Mouse (Mus musculus) embryonic facial prominence, embryonic 11.5 days (tissue): ENCODE data around the gene Arhgap45. TPM values are rescaled to one million over a fixed set of nuclear protein-coding genes. Genes with fewer than 3 reads are reported as not detected.
"Not testable (repeated sequence)": the region's sequence is repeated elsewhere in the genome, so short reads cannot be mapped to it uniquely, and the experiment has no call there.

Source experiments
- ATAC-seq: fragments of 200-750 bp; cut with Nextera tagmentation; replicated peaks from 2 replicates; pipeline ENCODE4 v1.8.0; 2017; ENCODE audit warnings: low read depth; ENCODE audit not compliant: insufficient number of reproducible peaks, low FRiP score, low TSS enrichment
- DNase-seq: peaks from one replicate; pipeline ENCODE4 v3.0.0-alpha.2; 2015; ENCODE audit warnings: low spot score
- H3K27ac ChIP-seq: fragments of 300-500 bp; sonication (generic); replicated peaks from 2 replicates; pipeline ENCODE4 v1.5.1; 2014; ENCODE audit warnings: mild to moderate bottlenecking, low read depth, low read length, control low read depth
- H3K27me3 ChIP-seq: fragments of 300-500 bp; sonication (generic); 2 replicates; pipeline ENCODE4 v1.6.1; 2014; ENCODE audit warnings: mild to moderate bottlenecking, low read length, moderate library complexity, mixed read lengths; ENCODE audit not compliant: control insufficient read depth, insufficient read depth
- H3K36me3 ChIP-seq: fragments of 300-500 bp; sonication (generic); replicated peaks from 2 replicates; pipeline ENCODE4 v1.6.1; 2014; ENCODE audit warnings: low read depth, mild to moderate bottlenecking, low read length, moderate library complexity, mixed read lengths; ENCODE audit not compliant: control insufficient read depth, insufficient read depth
- H3K4me1 ChIP-seq: fragments of 300-500 bp; sonication (generic); 2 replicates; pipeline ENCODE4 v1.6.1; 2014; ENCODE audit warnings: low read length, mixed read lengths; ENCODE audit not compliant: control insufficient read depth, insufficient read depth
- H3K4me2 ChIP-seq: fragments of 300-500 bp; sonication (generic); 2 replicates; pipeline ENCODE4 v1.6.1; 2014; ENCODE audit warnings: low read depth, mild to moderate bottlenecking, control low read depth, low read length, moderate library complexity
- H3K4me3 ChIP-seq: fragments of 300-500 bp; sonication (generic); 2 replicates; pipeline ENCODE4 v1.5.1; 2014; ENCODE audit warnings: low read depth, low read length, control low read depth
- H3K9ac ChIP-seq: fragments of 300-500 bp; sonication (generic); replicated peaks from 2 replicates; pipeline ENCODE4 v1.6.1; 2014; ENCODE audit warnings: mild to moderate bottlenecking, control low read depth, low read length
- H3K9me3 ChIP-seq: fragments of 300-500 bp; sonication (generic); replicated peaks from 2 replicates; pipeline ENCODE4 v1.6.1; 2016; ENCODE audit warnings: mild to moderate bottlenecking, low read length, inconsistent platforms, mixed read lengths; ENCODE audit not compliant: control insufficient read depth
- WGBS: fragments of 180-500 bp; shearing (Covaris S2); extraction: QIAGEN DNeasy Blood & Tissue Kit; methylation state at CpG from one replicate; pipeline ENCODE4 v1.1.7; 2014; 5-methylcytosine and 5-hydroxymethylcytosine counted together
- polyA plus RNA-seq: library from polyadenylated mRNA; unstranded; fragments of >200 nt; fragmentation: Nextera tagmentation; extraction: Ambion mirVana; gene quantifications from 2 replicates; pipeline ENCODE4 v1.2.1, GENCODE M21; 2014

Arhgap45 gene
- polyA plus RNA-seq, 1 experiment from 2014 or later = 5.2 TPM

- H3K27ac ChIP-seq, H3K36me3 ChIP-seq, H3K9ac ChIP-seq, H3K27me3 ChIP-seq, DNase-seq, H3K4me3 ChIP-seq, H3K4me2 ChIP-seq, H3K4me1 ChIP-seq, ATAC-seq, H3K9me3 ChIP-seq: not testable (repeated sequence)
- 87% methylated on average over 2 of the region's 4 CpGs for WGBS
Observed at GRCm38 (mm10) chr10:80045364-80045763, 28.9 kb downstream of the Arhgap45 start.

- no peak for DNase-seq
- no peak overlapping the region for H3K4me2 ChIP-seq
- no peaks in the 10 kb centered on the region for H3K4me1 ChIP-seq
- H3K27me3 ChIP-seq = no peaks in the 10 kb centered on the region
- H3K27ac ChIP-seq = no peak overlapping the region
- no peaks in the 10 kb centered on the region for H3K9me3 ChIP-seq
- 82% methylated on average over 5 of the region's 5 CpGs for WGBS
- H3K9ac ChIP-seq = no peak overlapping the region
- ATAC-seq = no peak
- H3K4me3 ChIP-seq = no peak overlapping the region
- no peaks in the 10 kb centered on the region for H3K36me3 ChIP-seq
Observed at GRCm38 (mm10) chr10:80045766-80046165, 29.3 kb downstream of the Arhgap45 start.

- no peak within 1 kb of the TSS for H3K4me2 ChIP-seq
- DNase-seq (no peak), ATAC-seq (no peak)
- 0 out of 2 replicates have a peak, but pooled peaks cover 3% of the 10 kb centered on the region for H3K4me1 ChIP-seq
- WGBS = 48% methylated on average over 9 of the region's 9 CpGs
- H3K27me3 ChIP-seq = no peaks in the 10 kb centered on the region
- H3K36me3 ChIP-seq = no peaks in the 10 kb centered on the region
- no peak within 1 kb of the TSS for H3K9ac ChIP-seq
- H3K4me3 ChIP-seq = no peak within 1 kb of the TSS
- no peaks in the 10 kb centered on the region for H3K9me3 ChIP-seq
- H3K27ac ChIP-seq = 0 out of 2 replicates have a peak within 1 kb of the TSS, but pooled peaks have one; percentile 9
Observed at GRCm38 (mm10) chr10:80047041-80047565, 30.6 kb downstream of the Arhgap45 start, which contains the start of gene Gpx4. Gene Gpx4 (plus strand): TSS chr10:80047166.

- no peak overlapping the region for H3K9ac ChIP-seq
- no peak for ATAC-seq
- DNase-seq = no peak
Observed at GRCm38 (mm10) chr10:80048396-80048795, 31.9 kb downstream of the Arhgap45 start.

GRCm38 (mm10) chr10:80048834-80049233, 32.4 kb downstream of the Arhgap45 start:
- H3K4me2 ChIP-seq = no peak overlapping the region
- no peaks in the 10 kb centered on the region for H3K9me3 ChIP-seq
- H3K27ac ChIP-seq = no peak overlapping the region
- no peak for DNase-seq
- no peak overlapping the region for H3K4me3 ChIP-seq
- H3K36me3 ChIP-seq = no peaks in the 10 kb centered on the region
- 64% methylated on average over 3 of the region's 3 CpGs for WGBS
- 0 out of 2 replicates have a peak, but pooled peaks cover 3% of the 10 kb centered on the region for H3K4me1 ChIP-seq
- no peak for ATAC-seq
- H3K27me3 ChIP-seq = no peaks in the 10 kb centered on the region
- no peak overlapping the region for H3K9ac ChIP-seq

More at GRCm38 (mm10) chr10:80048396-80048795, 31.9 kb downstream of the Arhgap45 start:
- no peaks in the 10 kb centered on the region for H3K27me3 ChIP-seq
- no peak overlapping the region for H3K4me3 ChIP-seq
- no peaks in the 10 kb centered on the region for H3K36me3 ChIP-seq
- 10% methylated on average over 5 of the region's 5 CpGs for WGBS
- H3K27ac ChIP-seq = 0 out of 2 replicates have a peak overlapping the region, but pooled peaks have one; percentile 9
- H3K4me1 ChIP-seq = 0 out of 2 replicates have a peak, but pooled peaks cover 3% of the 10 kb centered on the region
- H3K4me2 ChIP-seq = no peak overlapping the region
- no peaks in the 10 kb centered on the region for H3K9me3 ChIP-seq

GRCm38 (mm10) chr10:80050244-80050643, 33.8 kb downstream of the Arhgap45 start:
- no peak overlapping the region; the same call in 1 of the 2 replicates for H3K9ac ChIP-seq
- H3K4me2 ChIP-seq = no peak overlapping the region
- no peak for ATAC-seq
- no peaks in the 10 kb centered on the region for H3K27me3 ChIP-seq
- no peak overlapping the region for H3K4me3 ChIP-seq
- no peak overlapping the region for H3K27ac ChIP-seq
- DNase-seq = no peak
- peaks cover 3% of the 10 kb centered on the region; the same call in 1 of the 2 replicates for H3K4me1 ChIP-seq
- no peaks in the 10 kb centered on the region for H3K9me3 ChIP-seq
- 22% methylated on average over 6 of the region's 6 CpGs for WGBS
- H3K36me3 ChIP-seq = no peaks in the 10 kb centered on the region

- H3K4me1 ChIP-seq = peaks cover 3% of the 10 kb centered on the region; the same call in 1 of the 2 replicates
- WGBS = 19% methylated on average over 15 of the region's 15 CpGs
Observed at GRCm38 (mm10) chr10:80050885-80051617, 34.6 kb downstream of the Arhgap45 start.

More at GRCm38 (mm10) chr10:80050885-80051617, 34.6 kb downstream of the Arhgap45 start:
- Histone ChIP-seq H3K9ac (0 out of 2 replicates have a peak overlapping the region, but pooled peaks have one; percentile 34), H3K27ac (no peak overlapping the region), H3K27me3 (no peaks in the 10 kb centered on the region), H3K4me3 (no peak overlapping the region), H3K4me2 (no peak overlapping the region), H3K36me3 (no peaks in the 10 kb centered on the region), H3K9me3 (no peaks in the 10 kb centered on the region)
- DNase-seq (no peak), ATAC-seq (no peak)
